Mouse (Mus musculus) ES-Bruce4 (cell line): ENCODE measurements around the gene Nrarp. TPM values are rescaled to one million over a fixed set of nuclear protein-coding genes. Genes with fewer than 3 reads are reported as not detected.

ENCODE experiments used
- H3K27ac ChIP-seq: 2 replicates; pipeline ENCODE4 v1.5.1; 2012; ENCODE audit warnings: low read length, inconsistent platforms; ENCODE audit not compliant: insufficient read depth
- H3K27me3 ChIP-seq: 2 replicates; pipeline ENCODE4 v1.6.1; 2012; ENCODE audit warnings: mild to moderate bottlenecking, low read length, inconsistent platforms; ENCODE audit not compliant: control insufficient read depth, poor library complexity, insufficient read depth, severe bottlenecking
- H3K36me3 ChIP-seq: 2 replicates; pipeline ENCODE4 v1.6.1; 2012; ENCODE audit warnings: inconsistent platforms, mild to moderate bottlenecking, low read length, moderate library complexity; ENCODE audit not compliant: control insufficient read depth, poor library complexity, insufficient read depth, severe bottlenecking
- H3K4me1 ChIP-seq: one replicate; pipeline ENCODE4 v1.8.1; 2011; ENCODE audit warnings: low read length; ENCODE audit not compliant: control insufficient read depth, insufficient read depth
- H3K4me3 ChIP-seq: 2 replicates; pipeline ENCODE4 v1.5.1; 2011; ENCODE audit warnings: low read depth, mild to moderate bottlenecking, low read length
- H3K9ac ChIP-seq: 2 replicates; pipeline ENCODE4 v1.6.1; 2012; ENCODE audit warnings: low read depth, mild to moderate bottlenecking, inconsistent platforms; ENCODE audit not compliant: poor library complexity, severe bottlenecking
- H3K9me3 ChIP-seq: replicated peaks from 2 replicates; pipeline ENCODE4 v1.6.1; 2012; ENCODE audit warnings: mild to moderate bottlenecking, low read length, inconsistent platforms; ENCODE audit not compliant: control insufficient read depth, poor library complexity, insufficient read depth, severe bottlenecking
- CTCF ChIP-seq: IDR thresholded peaks from one replicate; pipeline ENCODE4 v1.8.1; 2011; ENCODE audit warnings: low read depth, low read length
- EP300 ChIP-seq: IDR thresholded peaks from 2 replicates; pipeline ENCODE4 v1.6.1; 2011; ENCODE audit warnings: low read depth, low read length; ENCODE audit not compliant: insufficient read depth
- POLR2A ChIP-seq: IDR thresholded peaks from one replicate; pipeline ENCODE4 v1.8.1; 2011; ENCODE audit warnings: low read length; ENCODE audit not compliant: insufficient read depth
- polyA plus RNA-seq: library from polyadenylated mRNA; stranded (reverse); fragments of >200 nt; gene quantifications from 2 replicates; pipeline ENCODE4 v1.2.4, GENCODE M21; 2011; ENCODE audit warnings: low read depth; ENCODE audit not compliant: missing spikeins, insufficient read depth, insufficient read length

Nrarp gene
- polyA plus RNA-seq, 1 experiment = 9.8 TPM

GRCm38 (mm10) chr2:25200631-25201030, 20.1 kb downstream of the Nrarp start:
- H3K27me3 ChIP-seq = no peaks in the 10 kb centered on the region
- H3K4me1 ChIP-seq = no peaks in the 10 kb centered on the region
- H3K27ac ChIP-seq = no peak overlapping the region
- H3K36me3 ChIP-seq = peaks cover 33% of the 10 kb centered on the region
- no peak overlapping the region for H3K9ac ChIP-seq
- H3K4me3 ChIP-seq = no peak overlapping the region
- TF ChIP-seq CTCF = no peak
- TF ChIP-seq EP300 = no peak
- no peak for TF ChIP-seq POLR2A
- no peaks in the 10 kb centered on the region for H3K9me3 ChIP-seq

GRCm38 (mm10) chr2:25203631-25204214, 23.2 kb downstream of the Nrarp start:
- no peaks in the 10 kb centered on the region for H3K4me1 ChIP-seq
- no peak overlapping the region for H3K4me3 ChIP-seq
- no peaks in the 10 kb centered on the region for H3K9me3 ChIP-seq
- H3K36me3 ChIP-seq = peaks cover 33% of the 10 kb centered on the region
- TF ChIP-seq EP300 (no peak), POLR2A (no peak), CTCF (no peak)
- no peak overlapping the region for H3K27ac ChIP-seq
- H3K9ac ChIP-seq = no peak overlapping the region
- no peaks in the 10 kb centered on the region for H3K27me3 ChIP-seq

- Histone ChIP-seq H3K4me3 (no peak overlapping the region), H3K36me3 (peaks cover 15% of the 10 kb centered on the region), H3K9me3 (no peaks in the 10 kb centered on the region), H3K9ac (no peak overlapping the region), H3K27ac (no peak overlapping the region), H3K4me1 (no peaks in the 10 kb centered on the region), H3K27me3 (no peaks in the 10 kb centered on the region)
- TF ChIP-seq EP300 = no peak
- TF ChIP-seq POLR2A = no peak
- no peak for TF ChIP-seq CTCF
Observed at GRCm38 (mm10) chr2:25207593-25207992, 27.0 kb downstream of the Nrarp start.

- TF ChIP-seq POLR2A = no peak
- TF ChIP-seq EP300 = no peak
- no peak for TF ChIP-seq CTCF
Observed at GRCm38 (mm10) chr2:25210686-25211085, 30.1 kb downstream of the Nrarp start.

GRCm38 (mm10) chr2:25211121-25211670, 30.6 kb downstream of the Nrarp start, which contains the start of gene Nelfb:
Nelfb (minus strand) TSS chr2:25211489.
- Histone ChIP-seq H3K9ac (peak within 1 kb of the TSS; percentile 70), H3K27ac (no peak within 1 kb of the TSS), H3K4me3 (peak within 1 kb of the TSS; percentile 89), H3K9me3 (no peaks in the 10 kb centered on the region), H3K36me3 (no peaks in the 10 kb centered on the region), H3K4me1 (no peaks in the 10 kb centered on the region), H3K27me3 (no peaks in the 10 kb centered on the region)
- TF ChIP-seq EP300 (no peak), CTCF (no peak), POLR2A (peak; percentile 43)

More at GRCm38 (mm10) chr2:25210686-25211085, 30.1 kb downstream of the Nrarp start:
- Histone ChIP-seq H3K27ac (no peak overlapping the region), H3K36me3 (no peaks in the 10 kb centered on the region), H3K4me3 (peak overlapping the region; percentile 89), H3K9ac (peak overlapping the region; percentile 70), H3K9me3 (no peaks in the 10 kb centered on the region), H3K27me3 (no peaks in the 10 kb centered on the region), H3K4me1 (no peaks in the 10 kb centered on the region)

GRCm38 (mm10) chr2:25213266-25213865, 32.8 kb downstream of the Nrarp start:
- H3K9ac ChIP-seq = peak overlapping the region; percentile 46
- peak; percentile 53 for TF ChIP-seq POLR2A
- no peak for TF ChIP-seq EP300
- no peaks in the 10 kb centered on the region for H3K36me3 ChIP-seq

More at GRCm38 (mm10) chr2:25213266-25213865, 32.8 kb downstream of the Nrarp start:
- no peaks in the 10 kb centered on the region for H3K4me1 ChIP-seq
- H3K9me3 ChIP-seq = no peaks in the 10 kb centered on the region
- no peak overlapping the region for H3K27ac ChIP-seq
- peak overlapping the region; percentile 73 for H3K4me3 ChIP-seq
- H3K27me3 ChIP-seq = no peaks in the 10 kb centered on the region
